Mouse (Mus musculus) lung, embryonic 15.5 days (tissue): ENCODE measurements around the gene Mrps10. TPM values are rescaled to one million over a fixed set of nuclear protein-coding genes. Genes with fewer than 3 reads are reported as not detected.

ENCODE experiments used
- ATAC-seq: fragments of 200-750 bp; cut with Nextera tagmentation; 2 replicates; pipeline ENCODE4 v1.8.0; 2017; ENCODE audit warnings: moderate number of reproducible peaks, borderline replicate concordance; ENCODE audit not compliant: low FRiP score, low TSS enrichment; ENCODE audit errors: extremely low read depth
- H3K27ac ChIP-seq: fragments of 300-500 bp; sonication (generic); 2 replicates; pipeline ENCODE4 v1.5.1; 2015; ENCODE audit warnings: moderate library complexity, mild to moderate bottlenecking, inconsistent platforms
- H3K27me3 ChIP-seq: fragments of 300-500 bp; sonication (generic); 2 replicates; pipeline ENCODE4 v1.6.1; 2015; ENCODE audit warnings: inconsistent platforms
- H3K36me3 ChIP-seq: fragments of 300-500 bp; sonication (generic); 2 replicates; pipeline ENCODE4 v1.6.1; 2015; ENCODE audit warnings: inconsistent platforms
- H3K4me1 ChIP-seq: fragments of 300-500 bp; sonication (generic); 2 replicates; pipeline ENCODE4 v1.6.1; 2015; ENCODE audit warnings: inconsistent platforms
- H3K4me2 ChIP-seq: fragments of 300-500 bp; sonication (generic); 2 replicates; pipeline ENCODE4 v1.6.1; 2015; ENCODE audit warnings: inconsistent platforms, mild to moderate bottlenecking, moderate library complexity
- H3K4me3 ChIP-seq: fragments of 300-500 bp; sonication (generic); 2 replicates; pipeline ENCODE4 v1.5.1; 2015; ENCODE audit warnings: mild to moderate bottlenecking, inconsistent platforms
- H3K9ac ChIP-seq: fragments of 300-500 bp; sonication (generic); 2 replicates; pipeline ENCODE4 v1.6.1; 2015; ENCODE audit warnings: inconsistent platforms
- H3K9me3 ChIP-seq: fragments of 300-500 bp; sonication (generic); 2 replicates; pipeline ENCODE4 v1.6.1; 2016; ENCODE audit warnings: inconsistent platforms
- WGBS: fragments of 180-500 bp; shearing (Covaris S2); methylation state at CpG from one replicate; pipeline ENCODE4 v1.1.7; 2015; 5-methylcytosine and 5-hydroxymethylcytosine counted together
- polyA plus RNA-seq: library from polyadenylated mRNA; unstranded; fragments of >200 nt; fragmentation: Nextera tagmentation; extraction: Ambion mirVana; gene quantifications from 2 replicates; pipeline ENCODE4 v1.2.1, GENCODE M21; 2015

The Mrps10 gene
- polyA plus RNA-seq, 1 experiment from 2014 or later: 79.2 TPM

- no peak for ATAC-seq
- 0 out of 2 replicates have a peak, but pooled peaks cover 5% of the 10 kb centered on the region for H3K4me1 ChIP-seq
- H3K36me3 ChIP-seq: peaks cover 35% of the 10 kb centered on the region
- no peak overlapping the region for H3K9ac ChIP-seq
- H3K27ac ChIP-seq: no peak overlapping the region
- H3K4me3 ChIP-seq: no peak overlapping the region
- no peaks in the 10 kb centered on the region for H3K27me3 ChIP-seq
- H3K9me3 ChIP-seq: no peaks in the 10 kb centered on the region
- WGBS: 67% methylated on average over 2 of the region's 2 CpGs
- no peak overlapping the region for H3K4me2 ChIP-seq
These were observed 35.3 kb upstream of the Mrps10 start for GRCm38 (mm10) chr17:47333409-47333808.

GRCm38 (mm10) chr17:47343121-47343520 is 25.6 kb upstream of the Mrps10 start:
- no peak overlapping the region for H3K27ac ChIP-seq
- peaks cover 82% of the 10 kb centered on the region for H3K36me3 ChIP-seq
- no peak overlapping the region for H3K9ac ChIP-seq
- peaks cover 7% of the 10 kb centered on the region; the same call in 1 of the 2 replicates for H3K9me3 ChIP-seq
- H3K4me1 ChIP-seq: no peaks in the 10 kb centered on the region
- ATAC-seq: no peak
- no peak overlapping the region for H3K4me3 ChIP-seq
- H3K4me2 ChIP-seq: no peak overlapping the region
- no peaks in the 10 kb centered on the region for H3K27me3 ChIP-seq
- WGBS: 83% methylated on average over 2 of the region's 2 CpGs

GRCm38 (mm10) chr17:47349721-47350319 is 18.9 kb upstream of the Mrps10 start:
- Histone ChIP-seq H3K4me1 (no peaks in the 10 kb centered on the region), H3K9me3 (peaks cover 9% of the 10 kb centered on the region), H3K4me3 (no peak overlapping the region), H3K27me3 (no peaks in the 10 kb centered on the region), H3K9ac (no peak overlapping the region), H3K27ac (no peak overlapping the region), H3K4me2 (no peak overlapping the region), H3K36me3 (peaks cover 90% of the 10 kb centered on the region)
- 97% methylated on average over 3 of the region's 3 CpGs for WGBS
- no peak for ATAC-seq

- ATAC-seq: no peak
- no peaks in the 10 kb centered on the region for H3K27me3 ChIP-seq
- H3K9me3 ChIP-seq: no peaks in the 10 kb centered on the region
- no peak overlapping the region for H3K9ac ChIP-seq
- H3K36me3 ChIP-seq: peaks cover 39% of the 10 kb centered on the region
- H3K27ac ChIP-seq: no peak overlapping the region
- no peak overlapping the region for H3K4me2 ChIP-seq
- H3K4me1 ChIP-seq: no peaks in the 10 kb centered on the region
- WGBS: 46% methylated on average over 6 of the region's 6 CpGs
- no peak overlapping the region for H3K4me3 ChIP-seq
These were observed 8.7 kb upstream of the Mrps10 start for GRCm38 (mm10) chr17:47359964-47360363.

- no peak overlapping the region for H3K27ac ChIP-seq
- no peaks in the 10 kb centered on the region for H3K27me3 ChIP-seq
- no peak overlapping the region for H3K9ac ChIP-seq
- H3K4me2 ChIP-seq: no peak overlapping the region
- no peak overlapping the region for H3K4me3 ChIP-seq
- H3K9me3 ChIP-seq: no peaks in the 10 kb centered on the region
- H3K36me3 ChIP-seq: peaks cover 26% of the 10 kb centered on the region
- no peaks in the 10 kb centered on the region for H3K4me1 ChIP-seq
- ATAC-seq: no peak
- WGBS: 75% methylated on average over 11 of the region's 11 CpGs
These were observed 7.3 kb upstream of the Mrps10 start for GRCm38 (mm10) chr17:47361343-47361742.

- H3K4me3 ChIP-seq: peak overlapping the region; percentile 82
- peaks cover 19% of the 10 kb centered on the region for H3K36me3 ChIP-seq
- no peaks in the 10 kb centered on the region for H3K9me3 ChIP-seq
- ATAC-seq: peak; percentile 53; the same call in 1 of the 2 replicates
- 0 out of 2 replicates have a peak overlapping the region, but pooled peaks have one; percentile 12 for H3K27ac ChIP-seq
- WGBS: 1% methylated on average over 20 of the region's 20 CpGs
- H3K9ac ChIP-seq: peak overlapping the region; percentile 43
- 0 out of 2 replicates have a peak, but pooled peaks cover 5% of the 10 kb centered on the region for H3K27me3 ChIP-seq
- H3K4me1 ChIP-seq: peaks cover 8% of the 10 kb centered on the region; the same call in 1 of the 2 replicates
- peak overlapping the region; percentile 75 for H3K4me2 ChIP-seq
These were observed 378 bp downstream of the Mrps10 start for GRCm38 (mm10) chr17:47369087-47369443.

- WGBS: 5% methylated on average over 4 of the region's 4 CpGs
- peaks cover 42% of the 10 kb centered on the region for H3K36me3 ChIP-seq
- ATAC-seq: no peak
- peaks cover 8% of the 10 kb centered on the region; the same call in 1 of the 2 replicates for H3K4me1 ChIP-seq
- no peaks in the 10 kb centered on the region for H3K9me3 ChIP-seq
- H3K4me3 ChIP-seq: no peak overlapping the region
- 0 out of 2 replicates have a peak, but pooled peaks cover 5% of the 10 kb centered on the region for H3K27me3 ChIP-seq
- H3K9ac ChIP-seq: no peak overlapping the region
- no peak overlapping the region for H3K27ac ChIP-seq
- H3K4me2 ChIP-seq: no peak overlapping the region
These were observed 2.8 kb downstream of the Mrps10 start for GRCm38 (mm10) chr17:47371451-47371850.

GRCm38 (mm10) chr17:47373991-47374390 is 5.3 kb downstream of the Mrps10 start:
- no peaks in the 10 kb centered on the region for H3K27me3 ChIP-seq
- no peak overlapping the region for H3K4me2 ChIP-seq
- no peak for ATAC-seq
- H3K9ac ChIP-seq: no peak overlapping the region
- no peak overlapping the region for H3K27ac ChIP-seq
- WGBS: 82% methylated on average over 6 of the region's 6 CpGs
- H3K36me3 ChIP-seq: peaks cover 64% of the 10 kb centered on the region
- no peak overlapping the region for H3K4me3 ChIP-seq
- H3K4me1 ChIP-seq: peaks cover 8% of the 10 kb centered on the region; the same call in 1 of the 2 replicates
- no peaks in the 10 kb centered on the region for H3K9me3 ChIP-seq

GRCm38 (mm10) chr17:47376779-47377280 is 8.1 kb downstream of the Mrps10 start:
- no peaks in the 10 kb centered on the region for H3K4me1 ChIP-seq
- no peak overlapping the region for H3K4me2 ChIP-seq
- H3K27me3 ChIP-seq: no peaks in the 10 kb centered on the region
- no peak overlapping the region for H3K4me3 ChIP-seq
- no peak overlapping the region for H3K9ac ChIP-seq
- H3K36me3 ChIP-seq: peaks cover 84% of the 10 kb centered on the region
- 86% methylated on average over 6 of the region's 6 CpGs for WGBS
- no peak for ATAC-seq
- H3K27ac ChIP-seq: no peak overlapping the region
- no peaks in the 10 kb centered on the region for H3K9me3 ChIP-seq

GRCm38 (mm10) chr17:47378133-47378532 is 9.4 kb downstream of the Mrps10 start:
- ATAC-seq: no peak
- H3K27ac ChIP-seq: no peak overlapping the region
- no peaks in the 10 kb centered on the region for H3K27me3 ChIP-seq
- peaks cover 76% of the 10 kb centered on the region for H3K36me3 ChIP-seq
- no peaks in the 10 kb centered on the region for H3K4me1 ChIP-seq
- WGBS: 78% methylated on average over 15 of the region's 15 CpGs
- no peak overlapping the region for H3K4me2 ChIP-seq
- H3K9me3 ChIP-seq: no peaks in the 10 kb centered on the region
- no peak overlapping the region for H3K9ac ChIP-seq
- H3K4me3 ChIP-seq: no peak overlapping the region

- 82% methylated on average over 11 of the region's 11 CpGs for WGBS
- H3K36me3 ChIP-seq: peaks cover 38% of the 10 kb centered on the region
- no peaks in the 10 kb centered on the region for H3K4me1 ChIP-seq
- no peak overlapping the region for H3K4me3 ChIP-seq
- no peak overlapping the region for H3K9ac ChIP-seq
- H3K9me3 ChIP-seq: peaks cover 3% of the 10 kb centered on the region
- no peak for ATAC-seq
- H3K4me2 ChIP-seq: no peak overlapping the region
- H3K27ac ChIP-seq: no peak overlapping the region
- no peaks in the 10 kb centered on the region for H3K27me3 ChIP-seq
These were observed 13.2 kb downstream of the Mrps10 start for GRCm38 (mm10) chr17:47381917-47382316.

GRCm38 (mm10) chr17:47383266-47383665 is 14.6 kb downstream of the Mrps10 start:
- Histone ChIP-seq H3K9me3 (peaks cover 3% of the 10 kb centered on the region), H3K27ac (no peak overlapping the region), H3K27me3 (no peaks in the 10 kb centered on the region), H3K4me3 (no peak overlapping the region), H3K4me2 (no peak overlapping the region), H3K4me1 (no peaks in the 10 kb centered on the region), H3K36me3 (peaks cover 26% of the 10 kb centered on the region), H3K9ac (no peak overlapping the region)
- WGBS: 68% methylated on average over 4 of the region's 4 CpGs
- ATAC-seq: no peak
